Mouse (Mus musculus) bone marrow macrophage, adult 2 months (primary cell): Measurements from ENCODE around the gene Glis3. TPM values are rescaled to one million over a fixed set of nuclear protein-coding genes. Genes with fewer than 3 reads are reported as not detected.

Experiments used
- H3K27ac ChIP-seq: 2 replicates; pipeline ENCODE4 v1.5.1; 2012; ENCODE audit warnings: low read depth, low read length; ENCODE audit not compliant: insufficient read depth
- H3K4me1 ChIP-seq: 2 replicates; pipeline ENCODE4 v1.6.1; 2012; ENCODE audit warnings: low read length; ENCODE audit not compliant: control insufficient read depth, insufficient read depth
- H3K4me3 ChIP-seq: 2 replicates; pipeline ENCODE4 v1.5.1; 2012; ENCODE audit warnings: mild to moderate bottlenecking, low read length, moderate library complexity; ENCODE audit not compliant: insufficient read depth
- CTCF ChIP-seq: IDR thresholded peaks from 2 replicates; pipeline ENCODE4 v1.5.1; 2012; ENCODE audit warnings: low read depth, mild to moderate bottlenecking, low read length, moderate library complexity
- POLR2A ChIP-seq: IDR thresholded peaks from 2 replicates; pipeline ENCODE4 v1.6.1; 2012; ENCODE audit warnings: mild to moderate bottlenecking, low read depth, low read length, borderline replicate concordance
- polyA plus RNA-seq: library from polyadenylated mRNA; stranded (reverse); fragments of >200 nt; gene quantifications from 2 replicates; pipeline ENCODE4 v1.2.4, GENCODE M21; 2012; ENCODE audit not compliant: missing spikeins, insufficient read depth, insufficient read length

Glis3 gene
- polyA plus RNA-seq, 1 experiment, result 3.4 TPM

DNA sequence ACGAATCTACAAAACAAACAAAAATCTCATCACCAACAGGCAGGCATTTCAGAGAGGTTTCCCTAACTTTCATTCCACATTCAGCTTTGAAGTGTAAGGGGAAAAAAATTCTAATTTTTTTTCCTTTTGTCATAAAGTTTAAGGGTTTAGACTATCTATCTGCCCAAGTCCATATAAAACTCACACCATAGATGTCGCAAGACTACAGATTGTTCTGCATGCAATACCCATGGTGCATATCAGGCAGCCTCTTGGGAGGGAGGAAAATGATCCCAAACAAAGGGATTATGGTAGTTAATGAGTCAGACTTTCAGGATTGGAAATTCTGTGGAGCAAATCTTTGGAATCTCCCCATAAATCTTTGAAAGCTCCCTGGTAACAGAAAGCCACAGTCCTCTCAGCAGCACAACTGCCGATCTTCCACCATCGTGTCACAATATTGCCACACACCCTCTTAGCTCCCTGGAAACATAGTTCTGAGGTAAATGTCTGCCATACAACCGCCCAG is 302.0 kb downstream of the Glis3 start:
- TF ChIP-seq POLR2A (no peak), CTCF (no peak)
- no peak overlapping the region for H3K27ac ChIP-seq
- H3K4me3 ChIP-seq, result no peak overlapping the region
- H3K4me1 ChIP-seq, result no peaks in the 10 kb centered on the region

- TF ChIP-seq CTCF (no peak), POLR2A (no peak)
- Histone ChIP-seq H3K4me3 (no peak overlapping the region), H3K4me1 (no peaks in the 10 kb centered on the region), H3K27ac (no peak overlapping the region)
These were observed 303.5 kb downstream of the Glis3 start for GRCm38 (mm10) chr19:28376401-28376800.

DNA sequence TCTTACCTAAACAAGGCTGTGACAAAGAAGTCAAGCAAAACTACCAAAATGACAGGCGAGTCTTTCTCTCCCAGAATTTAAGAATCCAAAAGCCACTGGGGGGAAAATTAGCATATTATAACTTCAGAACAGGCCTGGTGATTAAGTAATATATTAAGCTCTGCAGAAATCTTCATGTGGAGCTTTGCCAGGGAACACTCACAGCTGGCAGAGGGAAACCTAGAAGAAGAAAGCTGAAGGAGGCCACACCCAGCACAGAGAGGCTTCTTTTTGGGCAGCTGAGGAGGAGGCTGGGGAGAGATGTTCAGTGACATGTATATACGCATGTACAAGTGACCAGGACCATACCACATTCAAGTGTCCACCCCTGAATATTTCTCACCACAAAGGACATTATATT is 304.1 kb downstream of the Glis3 start:
- TF ChIP-seq CTCF, result no peak
- TF ChIP-seq POLR2A, result no peak
- Histone ChIP-seq H3K4me1 (no peaks in the 10 kb centered on the region), H3K4me3 (no peak overlapping the region), H3K27ac (no peak overlapping the region)

DNA sequence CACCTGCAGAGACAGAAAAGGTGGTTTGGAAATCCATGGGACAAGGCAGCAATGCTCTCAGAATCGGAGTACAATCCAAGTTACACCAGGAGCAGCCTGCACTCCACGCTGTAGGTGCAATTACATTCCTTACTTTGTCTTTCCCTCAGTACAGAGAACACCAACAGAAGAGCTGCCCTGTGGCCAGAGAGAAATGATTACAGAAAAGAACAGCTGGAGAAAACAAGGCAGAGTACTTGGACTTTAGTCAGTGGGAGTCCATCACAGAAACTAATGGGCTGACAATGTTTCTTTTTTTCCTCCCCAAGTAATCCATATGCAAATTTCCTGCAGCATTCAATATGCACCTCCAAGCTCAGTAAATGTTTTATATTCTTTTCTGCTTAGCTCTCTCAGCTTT is 305.4 kb downstream of the Glis3 start:
- TF ChIP-seq CTCF (no peak), POLR2A (no peak)
- no peaks in the 10 kb centered on the region for H3K4me1 ChIP-seq
- H3K4me3 ChIP-seq, result no peak overlapping the region

GRCm38 (mm10) chr19:28368215-28368614 is 311.7 kb downstream of the Glis3 start:
- no peak overlapping the region for H3K4me3 ChIP-seq
- no peak for TF ChIP-seq CTCF
- no peak for TF ChIP-seq POLR2A
- no peak overlapping the region for H3K27ac ChIP-seq
- H3K4me1 ChIP-seq, result no peaks in the 10 kb centered on the region

More for the DNA sequence above, 305.4 kb downstream of the Glis3 start:
- H3K27ac ChIP-seq, result no peak overlapping the region

DNA sequence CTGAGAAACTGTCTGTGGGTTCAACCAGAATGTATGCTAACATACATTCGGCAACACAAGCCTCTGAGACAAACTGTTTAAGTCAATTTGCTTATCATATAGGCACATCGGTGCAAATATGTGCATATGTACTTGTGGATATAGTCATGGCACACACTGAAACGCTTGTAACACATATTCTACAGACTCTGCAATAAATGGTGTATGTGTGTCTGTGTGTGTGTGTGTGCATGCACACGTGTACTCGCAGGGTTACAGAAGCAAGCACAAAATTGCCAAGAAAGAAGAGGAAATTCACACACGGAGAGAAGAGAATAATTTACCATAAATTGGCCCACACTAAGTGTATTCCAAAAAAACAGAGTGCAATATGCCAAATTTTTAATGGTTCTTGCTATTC is 312.6 kb downstream of the Glis3 start:
- Histone ChIP-seq H3K4me1 (no peaks in the 10 kb centered on the region), H3K4me3 (no peak overlapping the region), H3K27ac (no peak overlapping the region)
- no peak for TF ChIP-seq POLR2A
- no peak for TF ChIP-seq CTCF

DNA sequence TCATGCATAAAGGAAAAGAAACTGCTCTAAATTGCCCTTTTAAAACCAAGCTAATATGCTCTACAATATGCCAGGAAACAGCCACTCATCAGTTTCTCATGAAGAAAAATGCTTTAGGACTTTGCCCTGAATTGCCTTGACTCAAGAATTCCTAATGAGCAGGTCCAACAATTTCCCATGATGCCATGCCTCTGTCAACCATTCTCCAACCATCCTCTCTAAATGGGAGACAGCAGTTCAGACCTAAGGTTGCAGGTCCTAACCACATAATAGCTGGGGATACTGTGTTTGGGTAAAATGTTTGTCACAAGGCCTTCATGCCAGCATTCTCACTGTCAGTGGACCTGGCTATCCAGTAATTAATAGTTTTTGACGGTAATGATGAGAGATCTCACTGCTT is 313.1 kb downstream of the Glis3 start:
- TF ChIP-seq CTCF (no peak), POLR2A (no peak)
- Histone ChIP-seq H3K4me3 (no peak overlapping the region), H3K4me1 (no peaks in the 10 kb centered on the region), H3K27ac (no peak overlapping the region)

DNA sequence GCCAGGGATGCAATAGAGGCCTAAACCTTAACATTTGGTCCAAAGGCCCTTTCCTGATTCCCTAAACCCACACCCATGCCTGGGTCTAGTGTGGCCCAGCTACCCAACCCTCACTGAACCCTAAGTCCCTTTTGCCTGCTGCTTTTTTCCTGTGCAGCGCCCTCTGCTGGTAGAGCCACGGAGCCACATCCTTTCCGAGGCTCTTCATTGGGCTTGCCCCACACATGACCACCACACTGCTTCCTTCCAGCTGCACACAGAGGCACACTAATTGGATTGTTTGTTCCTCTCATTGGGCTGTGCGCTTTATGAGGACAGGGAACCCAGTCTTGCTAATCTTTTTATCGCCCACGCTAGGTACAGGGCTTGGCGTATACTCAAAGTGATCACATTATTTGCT is 314.0 kb downstream of the Glis3 start:
- H3K4me3 ChIP-seq, result no peak overlapping the region
- no peak overlapping the region for H3K27ac ChIP-seq
- H3K4me1 ChIP-seq, result no peaks in the 10 kb centered on the region
- TF ChIP-seq CTCF, result peak; percentile 35; the same call in 1 of the 2 replicates
- no peak for TF ChIP-seq POLR2A

DNA sequence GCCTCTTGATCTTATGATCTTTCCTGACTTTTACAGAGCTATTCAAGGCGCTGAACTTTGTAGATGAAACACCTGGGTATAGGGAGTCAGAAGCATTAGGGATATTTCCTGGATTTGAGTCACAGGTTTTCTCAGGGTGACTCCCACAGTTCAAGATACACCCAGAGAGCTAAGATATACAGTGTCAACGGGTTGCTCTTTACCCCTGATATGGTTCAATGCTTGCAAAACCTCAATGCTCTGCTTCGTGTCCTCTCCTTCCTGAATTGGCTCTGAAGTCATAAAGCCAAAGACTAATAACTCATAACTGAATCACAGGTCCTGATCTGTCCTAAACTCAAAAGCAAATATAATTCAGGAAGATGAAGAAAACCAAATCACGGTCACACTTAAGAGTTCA is 319.0 kb downstream of the Glis3 start:
- H3K27ac ChIP-seq, result no peak overlapping the region
- TF ChIP-seq CTCF (no peak), POLR2A (no peak)
- no peaks in the 10 kb centered on the region for H3K4me1 ChIP-seq
- H3K4me3 ChIP-seq, result no peak overlapping the region

GRCm38 (mm10) chr19:28357595-28357994 is 322.3 kb downstream of the Glis3 start:
- Histone ChIP-seq H3K4me1 (no peaks in the 10 kb centered on the region), H3K4me3 (no peak overlapping the region), H3K27ac (no peak overlapping the region)
- TF ChIP-seq POLR2A (no peak), CTCF (no peak)
